Mouse (Mus musculus) skeletal muscle tissue, postnatal 0 days (tissue): Measurements from ENCODE around the gene Olfr1057. TPM values are rescaled to one million over a fixed set of nuclear protein-coding genes. Genes with fewer than 3 reads are reported as not detected.

ENCODE experiments used
- polyA plus RNA-seq: library from polyadenylated mRNA; unstranded; fragments of >200 nt; fragmentation: Nextera tagmentation; extraction: Ambion mirVana; gene quantifications from 2 replicates; pipeline ENCODE4 v1.2.1, GENCODE M21; 2015

Gene Olfr1057
- not detected in 2 replicates for polyA plus RNA-seq

DNA sequence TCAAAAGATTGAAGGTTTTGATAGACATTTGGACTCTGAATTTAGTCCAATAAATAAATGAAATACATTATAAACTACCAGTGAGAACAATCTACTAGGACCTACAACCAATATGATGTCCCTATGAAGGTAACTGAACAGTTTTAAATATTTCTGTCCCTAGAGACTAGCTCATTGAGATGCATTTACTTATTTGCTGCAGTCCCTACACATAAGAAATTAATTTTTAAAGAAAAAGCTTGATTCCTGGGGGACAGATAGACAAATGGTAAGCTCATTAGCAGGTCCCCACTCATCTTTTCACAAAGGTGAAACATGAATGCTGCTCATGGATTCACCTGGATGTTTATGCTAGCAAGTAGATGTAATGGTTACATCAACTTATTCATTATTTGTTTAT lies at the start of gene Olfr1057:
Gene Olfr1057 (minus strand): TSS at position 101 of the 400 bp plus-strand sequence.

DNA sequence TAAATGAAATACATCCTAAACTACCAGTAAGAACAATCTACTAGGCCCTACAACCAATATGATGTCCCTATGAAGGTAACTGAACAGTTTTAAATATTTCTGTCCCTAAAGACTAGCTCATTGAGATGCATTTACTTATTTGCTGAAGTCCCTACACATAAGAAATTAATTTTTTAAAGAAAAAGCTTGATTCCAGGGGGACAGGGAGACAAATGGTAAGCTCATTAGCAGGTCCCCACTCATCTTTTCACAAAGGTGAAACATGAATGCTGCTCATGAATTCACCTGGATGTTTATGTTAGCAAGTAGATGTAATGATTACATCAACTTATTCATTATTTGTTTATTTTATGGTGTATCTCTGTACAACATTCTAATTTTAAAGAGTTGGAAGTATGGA lies 48.5 kb upstream of the Olfr1057 start, which contains the start of gene Olfr1062:
Gene Olfr1062 (minus strand): TSS at position 101 of the 400 bp plus-strand sequence.

DNA sequence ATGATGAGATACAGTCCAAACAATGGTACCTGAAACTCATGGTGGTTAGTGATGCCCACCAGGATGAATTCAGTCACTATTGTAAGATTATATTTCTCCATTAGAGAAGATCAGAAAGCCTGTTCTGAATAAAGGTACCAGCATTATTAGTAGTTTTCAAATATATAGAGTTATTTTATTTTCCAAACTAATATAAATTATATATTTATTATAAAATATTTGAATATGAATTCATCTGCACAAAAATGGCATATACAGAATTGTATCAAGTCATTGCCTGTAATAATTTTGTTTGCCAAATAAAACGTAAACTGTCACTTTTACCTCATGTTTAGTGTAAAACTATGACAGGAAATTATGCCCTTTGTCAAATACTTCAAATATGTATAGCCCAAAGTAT lies 35.8 kb upstream of the Olfr1057 start, which contains the start of gene Olfr1061:
Gene Olfr1061 (minus strand): TSS at position 101 of the 400 bp plus-strand sequence.

DNA sequence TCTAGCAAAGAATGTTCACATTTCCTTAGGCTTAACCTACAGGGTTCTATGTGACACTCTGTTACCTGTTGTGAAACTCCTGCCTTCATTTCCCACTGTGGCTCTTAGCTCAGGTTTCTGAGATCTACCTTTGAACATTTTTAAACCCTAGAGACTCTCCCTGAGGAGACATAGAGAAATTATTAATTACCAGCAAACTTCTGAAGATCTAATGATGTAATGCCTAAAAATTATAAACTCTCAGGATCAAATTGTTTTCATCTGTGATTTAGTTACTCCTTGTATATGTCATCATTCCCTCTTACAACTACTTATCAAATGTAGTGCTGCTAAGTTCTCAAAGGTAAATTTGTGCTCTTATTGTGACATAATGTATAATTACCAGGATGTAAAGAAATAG lies 10.3 kb upstream of the Olfr1057 start, which contains the start of gene Olfr1058:
Gene Olfr1058 (minus strand): TSS at position 101 of the 400 bp plus-strand sequence.

DNA sequence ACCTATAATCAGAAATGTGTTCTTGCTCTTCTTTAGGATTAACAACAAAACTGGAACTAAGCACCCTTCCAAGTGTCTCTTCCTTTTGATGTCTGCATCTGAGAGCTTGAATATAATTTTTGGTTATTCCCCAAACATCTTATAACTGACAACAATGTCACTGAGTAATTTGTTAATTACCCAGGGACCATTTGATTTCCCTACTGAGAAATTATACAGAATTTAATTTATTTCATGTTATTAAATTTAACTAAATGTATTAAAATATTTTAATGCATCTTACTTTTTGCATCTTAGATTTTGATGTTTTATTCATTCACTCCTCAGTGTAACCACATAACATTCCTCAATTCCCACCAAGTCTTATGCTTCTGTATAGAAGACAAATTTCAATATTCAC lies 15.8 kb downstream of the Olfr1057 start, which contains the start of gene Olfr1056:
Gene Olfr1056 (minus strand): TSS at position 101 of the 400 bp plus-strand sequence.

DNA sequence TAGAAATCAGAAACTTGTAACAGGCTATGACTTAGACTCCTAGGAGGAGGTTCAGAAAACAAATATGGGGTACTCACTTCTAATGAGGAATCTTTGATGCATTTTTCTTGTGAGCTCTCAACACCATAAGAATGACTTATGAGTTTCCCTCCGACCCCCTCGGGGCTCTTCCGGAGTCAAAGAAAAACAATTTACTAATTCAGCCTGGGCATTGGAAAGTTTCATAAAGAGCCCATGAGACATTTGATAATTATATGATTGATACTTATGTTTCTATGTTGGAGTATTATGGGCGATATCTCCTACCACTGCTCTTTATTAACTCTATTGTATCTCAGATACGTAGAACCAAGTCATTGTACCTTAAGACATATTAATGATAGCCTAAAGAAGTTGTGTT lies 28.0 kb downstream of the Olfr1057 start, which contains the start of gene Olfr1055:
Gene Olfr1055 (minus strand): TSS at position 101 of the 400 bp plus-strand sequence.

DNA sequence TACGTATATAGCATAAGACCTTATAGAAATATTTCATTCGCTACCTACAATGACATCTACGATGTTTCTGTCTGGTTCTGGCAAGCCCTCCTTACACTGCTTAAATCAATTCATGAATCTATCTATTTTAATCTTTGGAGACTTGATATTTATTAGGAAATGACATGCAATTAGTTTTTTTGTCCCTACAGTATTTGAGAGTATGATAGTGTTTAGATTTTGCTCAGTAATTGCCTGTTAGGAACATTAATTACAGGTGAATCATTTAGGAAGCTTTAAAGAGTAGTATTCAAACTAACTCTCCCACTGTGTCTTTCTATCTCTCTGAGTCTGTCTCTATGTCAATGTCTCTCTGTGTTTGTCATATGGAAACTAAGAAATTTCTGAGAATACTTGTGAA lies 42.9 kb downstream of the Olfr1057 start, which contains the start of gene Olfr1054:
Gene Olfr1054 (minus strand): TSS at position 101 of the 400 bp plus-strand sequence.

Other genes with a start within 250 kb of the Olfr1057 start
- gene Olfr1039, start 242.5 kb downstream of the Olfr1057 start, polyA plus RNA-seq = not detected in 2 replicates
- not detected in 2 replicates for gene Olfr1040, start 231.7 kb downstream of the Olfr1057 start, polyA plus RNA-seq
- gene Olfr1042, start 216.6 kb downstream of the Olfr1057 start, polyA plus RNA-seq = not detected in 2 replicates
- not detected in 2 replicates for gene Olfr1043, start 210.9 kb downstream of the Olfr1057 start, polyA plus RNA-seq
- gene Olfr1044, start 200.6 kb downstream of the Olfr1057 start, polyA plus RNA-seq = not detected in 2 replicates
- gene Olfr52, start 192.7 kb downstream of the Olfr1057 start, polyA plus RNA-seq = not detected in 2 replicates
- gene Olfr1045, start 175.4 kb downstream of the Olfr1057 start, polyA plus RNA-seq = not detected in 2 replicates
- not detected in 2 replicates for gene Olfr1046, start 159.1 kb downstream of the Olfr1057 start, polyA plus RNA-seq
- gene Olfr1047, start 147.0 kb downstream of the Olfr1057 start, polyA plus RNA-seq = not detected in 2 replicates
- gene Olfr1048, start 138.1 kb downstream of the Olfr1057 start, polyA plus RNA-seq = not detected in 2 replicates
- gene Olfr1049, start 120.1 kb downstream of the Olfr1057 start, polyA plus RNA-seq = not detected in 2 replicates
- not detected in 2 replicates for gene Olfr1051, start 99.3 kb downstream of the Olfr1057 start, polyA plus RNA-seq
- gene Olfr1052, start 85.9 kb downstream of the Olfr1057 start, polyA plus RNA-seq = not detected in 2 replicates
- not detected in 2 replicates for gene Olfr1053, start 63.1 kb downstream of the Olfr1057 start, polyA plus RNA-seq
- not detected in 2 replicates for gene Olfr1054, start 43.0 kb downstream of the Olfr1057 start, polyA plus RNA-seq
- not detected in 2 replicates for gene Olfr1055, start 28.1 kb downstream of the Olfr1057 start, polyA plus RNA-seq
- gene Olfr1056, start 15.9 kb downstream of the Olfr1057 start, polyA plus RNA-seq = not detected in 2 replicates
- gene Olfr1058, start 10.2 kb upstream of the Olfr1057 start, polyA plus RNA-seq = not detected in 2 replicates
- gene Olfr1061, start 35.7 kb upstream of the Olfr1057 start, polyA plus RNA-seq = not detected in 2 replicates
- gene Olfr1062, start 48.4 kb upstream of the Olfr1057 start, polyA plus RNA-seq = not detected in 2 replicates
- gene Olfr1065, start 72.2 kb upstream of the Olfr1057 start, polyA plus RNA-seq = not detected in 2 replicates
- not detected in 2 replicates for gene Olfr1066, start 77.9 kb upstream of the Olfr1057 start, polyA plus RNA-seq
- gene Olfr228, start 109.0 kb upstream of the Olfr1057 start, polyA plus RNA-seq = not detected in 2 replicates
- not detected in 2 replicates for gene Olfr1076, start 130.1 kb upstream of the Olfr1057 start, polyA plus RNA-seq
- gene Olfr1079, start 164.1 kb upstream of the Olfr1057 start, polyA plus RNA-seq = not detected in 2 replicates
- gene Olfr1080, start 179.8 kb upstream of the Olfr1057 start, polyA plus RNA-seq = not detected in 2 replicates
- not detected in 2 replicates for gene Olfr1082, start 220.6 kb upstream of the Olfr1057 start, polyA plus RNA-seq